Mouse (Mus musculus) hindbrain, embryonic 12.5 days (tissue): ENCODE data around the gene Entpd2. TPM values are rescaled to one million over a fixed set of nuclear protein-coding genes. Genes with fewer than 3 reads are reported as not detected.

Experiments used
- ATAC-seq: fragments of 200-750 bp; cut with Nextera tagmentation; 2 replicates; pipeline ENCODE4 v1.8.0; 2017; ENCODE audit warnings: moderate TSS enrichment; ENCODE audit not compliant: low FRiP score
- H3K27ac ChIP-seq: fragments of 300-500 bp; sonication (generic); 2 replicates; pipeline ENCODE4 v1.5.1; 2016; ENCODE audit warnings: mild to moderate bottlenecking
- H3K27me3 ChIP-seq: fragments of 300-500 bp; sonication (generic); 2 replicates; pipeline ENCODE4 v1.6.1; 2016; ENCODE audit warnings: mild to moderate bottlenecking
- H3K36me3 ChIP-seq: fragments of 300-500 bp; sonication (generic); 2 replicates; pipeline ENCODE4 v1.6.1; 2016; ENCODE audit warnings: mild to moderate bottlenecking
- H3K4me1 ChIP-seq: fragments of 300-500 bp; sonication (generic); 2 replicates; pipeline ENCODE4 v1.6.1; 2016
- H3K4me2 ChIP-seq: fragments of 300-500 bp; sonication (generic); replicated peaks from 2 replicates; pipeline ENCODE4 v1.6.1; 2016; ENCODE audit warnings: mild to moderate bottlenecking
- H3K4me3 ChIP-seq: fragments of 300-500 bp; sonication (generic); 2 replicates; pipeline ENCODE4 v1.5.1; 2016; ENCODE audit warnings: mild to moderate bottlenecking
- H3K9ac ChIP-seq: fragments of 300-500 bp; sonication (generic); 2 replicates; pipeline ENCODE4 v1.6.1; 2016; ENCODE audit warnings: mild to moderate bottlenecking, moderate library complexity
- H3K9me3 ChIP-seq: fragments of 300-500 bp; sonication (generic); replicated peaks from 2 replicates; pipeline ENCODE4 v1.6.1; 2016; ENCODE audit warnings: mild to moderate bottlenecking
- WGBS: fragments of 180-500 bp; shearing (Covaris S2); methylation state at CpG from one replicate; pipeline ENCODE4 v1.1.7; 2016; 5-methylcytosine and 5-hydroxymethylcytosine counted together
- polyA plus RNA-seq: library from polyadenylated mRNA; unstranded; fragments of >200 nt; fragmentation: Nextera tagmentation; extraction: Ambion mirVana; gene quantifications from 2 replicates; pipeline ENCODE4 v1.2.1, GENCODE M21; 2016

Gene Entpd2
- 0.22 and 0.46 TPM in 2 replicates for polyA plus RNA-seq

- no peak for ATAC-seq
- Histone ChIP-seq H3K27me3 (peaks cover 72% of the 10 kb centered on the region), H3K36me3 (no peaks in the 10 kb centered on the region), H3K9me3 (no peaks in the 10 kb centered on the region), H3K4me3 (peak within 1 kb of the TSS; percentile 31), H3K4me1 (peaks cover 22% of the 10 kb centered on the region), H3K4me2 (peak within 1 kb of the TSS; percentile 56), H3K9ac (0 out of 2 replicates have a peak within 1 kb of the TSS, but pooled peaks have one; percentile 36), H3K27ac (no peak within 1 kb of the TSS)
- WGBS: 1% methylated on average over 56 of the region's 57 CpGs
These were observed at the start of gene Entpd2 for GRCm38 (mm10) chr2:25395721-25396596. TSS of gene Entpd2 (plus strand) at chr2:25395874.

GRCm38 (mm10) chr2:25348162-25348561 is 47.5 kb upstream of the Entpd2 start:
- no peak overlapping the region for H3K4me2 ChIP-seq
- no peak overlapping the region for H3K9ac ChIP-seq
- no peak overlapping the region for H3K4me3 ChIP-seq
- H3K4me1 ChIP-seq: no peaks in the 10 kb centered on the region
- no peak for ATAC-seq
- no peaks in the 10 kb centered on the region for H3K27me3 ChIP-seq
- no peaks in the 10 kb centered on the region for H3K9me3 ChIP-seq
- H3K36me3 ChIP-seq: peaks cover 99% of the 10 kb centered on the region
- no peak overlapping the region for H3K27ac ChIP-seq
- 98% methylated on average over 7 of the region's 7 CpGs for WGBS

GRCm38 (mm10) chr2:25349499-25349898 is 46.2 kb upstream of the Entpd2 start:
- Histone ChIP-seq H3K9ac (no peak overlapping the region), H3K4me3 (no peak overlapping the region), H3K4me1 (no peaks in the 10 kb centered on the region), H3K9me3 (no peaks in the 10 kb centered on the region), H3K36me3 (peaks cover 91% of the 10 kb centered on the region), H3K4me2 (no peak overlapping the region), H3K27ac (no peak overlapping the region), H3K27me3 (no peaks in the 10 kb centered on the region)
- ATAC-seq: no peak
- WGBS: 97% methylated on average over 4 of the region's 4 CpGs

- 95% methylated on average over 3 of the region's 3 CpGs for WGBS
- H3K36me3 ChIP-seq: peaks cover 79% of the 10 kb centered on the region
These were observed 45.0 kb upstream of the Entpd2 start for GRCm38 (mm10) chr2:25350701-25351100.

GRCm38 (mm10) chr2:25354211-25354610 is 41.5 kb upstream of the Entpd2 start:
- Histone ChIP-seq H3K27me3 (no peaks in the 10 kb centered on the region), H3K4me1 (peaks cover 20% of the 10 kb centered on the region), H3K4me2 (no peak overlapping the region), H3K4me3 (no peak overlapping the region), H3K36me3 (peaks cover 44% of the 10 kb centered on the region), H3K9me3 (no peaks in the 10 kb centered on the region), H3K27ac (no peak overlapping the region), H3K9ac (no peak overlapping the region)
- 86% methylated on average over 6 of the region's 6 CpGs for WGBS
- ATAC-seq: no peak

More at GRCm38 (mm10) chr2:25350701-25351100, 45.0 kb upstream of the Entpd2 start:
- H3K4me1 ChIP-seq: peaks cover 10% of the 10 kb centered on the region
- H3K9me3 ChIP-seq: no peaks in the 10 kb centered on the region
- no peaks in the 10 kb centered on the region for H3K27me3 ChIP-seq
- H3K9ac ChIP-seq: no peak overlapping the region
- H3K27ac ChIP-seq: no peak overlapping the region
- no peak overlapping the region for H3K4me3 ChIP-seq
- H3K4me2 ChIP-seq: no peak overlapping the region
- ATAC-seq: no peak

GRCm38 (mm10) chr2:25355419-25356066 is 40.1 kb upstream of the Entpd2 start:
- Histone ChIP-seq H3K27me3 (no peaks in the 10 kb centered on the region), H3K9ac (peak overlapping the region; percentile 66), H3K36me3 (peaks cover 31% of the 10 kb centered on the region), H3K4me3 (peak overlapping the region; percentile 52), H3K4me2 (peak overlapping the region; percentile 80), H3K4me1 (peaks cover 20% of the 10 kb centered on the region), H3K27ac (no peak overlapping the region), H3K9me3 (no peaks in the 10 kb centered on the region)
- WGBS: 39% methylated on average over 18 of the region's 18 CpGs
- ATAC-seq: no peak

GRCm38 (mm10) chr2:25356208-25357079 is 39.2 kb upstream of the Entpd2 start, which contains the start of gene Dpp7:
TSS of gene Dpp7 (minus strand) at chr2:25356359.
- WGBS: 9% methylated on average over 13 of the region's 13 CpGs
- Histone ChIP-seq H3K4me1 (peaks cover 20% of the 10 kb centered on the region), H3K36me3 (peaks cover 22% of the 10 kb centered on the region), H3K9ac (peak within 1 kb of the TSS; percentile 66), H3K27me3 (no peaks in the 10 kb centered on the region), H3K4me2 (peak within 1 kb of the TSS; percentile 80), H3K9me3 (no peaks in the 10 kb centered on the region), H3K4me3 (peak within 1 kb of the TSS; percentile 52), H3K27ac (no peak within 1 kb of the TSS)
- ATAC-seq: peak; percentile 74

- H3K4me2 ChIP-seq: no peak overlapping the region
- no peak for ATAC-seq
- H3K9me3 ChIP-seq: no peaks in the 10 kb centered on the region
- peaks cover 21% of the 10 kb centered on the region for H3K4me1 ChIP-seq
- WGBS: 81% methylated on average over 4 of the region's 4 CpGs
- H3K27me3 ChIP-seq: peaks cover 21% of the 10 kb centered on the region
- no peak overlapping the region for H3K27ac ChIP-seq
- H3K4me3 ChIP-seq: no peak overlapping the region
- no peak overlapping the region for H3K9ac ChIP-seq
- no peaks in the 10 kb centered on the region for H3K36me3 ChIP-seq
These were observed 35.8 kb upstream of the Entpd2 start for GRCm38 (mm10) chr2:25359848-25360247.

GRCm38 (mm10) chr2:25363478-25364178 is 32.0 kb upstream of the Entpd2 start:
- Histone ChIP-seq H3K36me3 (no peaks in the 10 kb centered on the region), H3K4me3 (no peak overlapping the region), H3K4me2 (no peak overlapping the region), H3K27me3 (peaks cover 49% of the 10 kb centered on the region), H3K27ac (no peak overlapping the region), H3K9me3 (no peaks in the 10 kb centered on the region), H3K4me1 (peaks cover 9% of the 10 kb centered on the region), H3K9ac (no peak overlapping the region)
- 64% methylated on average over 13 of the region's 13 CpGs for WGBS
- no peak for ATAC-seq

GRCm38 (mm10) chr2:25364313-25364712 is 31.4 kb upstream of the Entpd2 start:
- 0 out of 2 replicates have a peak overlapping the region, but pooled peaks have one; percentile 68 for H3K9ac ChIP-seq
- H3K4me1 ChIP-seq: peaks cover 9% of the 10 kb centered on the region
- H3K4me2 ChIP-seq: no peak overlapping the region
- H3K27ac ChIP-seq: no peak overlapping the region
- H3K4me3 ChIP-seq: no peak overlapping the region
- no peak; the same call in 1 of the 2 replicates for ATAC-seq
- no peaks in the 10 kb centered on the region for H3K36me3 ChIP-seq
- peaks cover 53% of the 10 kb centered on the region for H3K27me3 ChIP-seq
- H3K9me3 ChIP-seq: no peaks in the 10 kb centered on the region
- WGBS: 84% methylated on average over 4 of the region's 4 CpGs

GRCm38 (mm10) chr2:25364761-25365090 is 30.9 kb upstream of the Entpd2 start:
- Histone ChIP-seq H3K4me2 (peak overlapping the region; percentile 88), H3K9me3 (no peaks in the 10 kb centered on the region), H3K27me3 (peaks cover 53% of the 10 kb centered on the region), H3K4me3 (peak overlapping the region; percentile 49), H3K4me1 (peaks cover 9% of the 10 kb centered on the region), H3K36me3 (no peaks in the 10 kb centered on the region), H3K27ac (no peak overlapping the region), H3K9ac (peak overlapping the region; percentile 68; the same call in 1 of the 2 replicates)
- ATAC-seq: peak; percentile 29
- WGBS: 32% methylated on average over 9 of the region's 9 CpGs
